Mouse (Mus musculus) brain, adult 2 months (tissue): ENCODE data around the gene Smpdl3b.

Source experiments
- DNase-seq: peaks from one replicate; pipeline ENCODE4 v3.0.0; 2011; ENCODE audit warnings: low read depth, low spot score

Gene Smpdl3b

DNA sequence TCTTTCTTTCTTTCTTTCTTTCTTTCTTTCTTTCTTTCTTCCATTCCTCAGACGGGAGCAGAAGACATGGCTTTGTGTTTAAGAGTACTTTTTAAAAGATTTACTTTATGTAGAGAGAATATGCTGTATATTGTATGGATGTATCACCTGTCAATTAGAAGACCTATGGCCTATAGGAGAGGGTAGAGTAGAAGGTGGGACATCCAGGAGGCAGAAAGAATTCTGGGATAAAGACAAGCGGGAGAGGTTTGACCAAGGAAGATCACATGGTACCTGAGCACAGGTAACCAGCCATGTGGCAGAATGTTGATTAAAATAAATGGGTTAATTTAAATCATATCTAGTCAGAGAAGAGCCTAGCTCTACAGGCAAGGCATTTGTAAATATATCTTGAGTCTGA, 22.3 kb downstream of the Smpdl3b start:
- no peak for DNase-seq

DNA sequence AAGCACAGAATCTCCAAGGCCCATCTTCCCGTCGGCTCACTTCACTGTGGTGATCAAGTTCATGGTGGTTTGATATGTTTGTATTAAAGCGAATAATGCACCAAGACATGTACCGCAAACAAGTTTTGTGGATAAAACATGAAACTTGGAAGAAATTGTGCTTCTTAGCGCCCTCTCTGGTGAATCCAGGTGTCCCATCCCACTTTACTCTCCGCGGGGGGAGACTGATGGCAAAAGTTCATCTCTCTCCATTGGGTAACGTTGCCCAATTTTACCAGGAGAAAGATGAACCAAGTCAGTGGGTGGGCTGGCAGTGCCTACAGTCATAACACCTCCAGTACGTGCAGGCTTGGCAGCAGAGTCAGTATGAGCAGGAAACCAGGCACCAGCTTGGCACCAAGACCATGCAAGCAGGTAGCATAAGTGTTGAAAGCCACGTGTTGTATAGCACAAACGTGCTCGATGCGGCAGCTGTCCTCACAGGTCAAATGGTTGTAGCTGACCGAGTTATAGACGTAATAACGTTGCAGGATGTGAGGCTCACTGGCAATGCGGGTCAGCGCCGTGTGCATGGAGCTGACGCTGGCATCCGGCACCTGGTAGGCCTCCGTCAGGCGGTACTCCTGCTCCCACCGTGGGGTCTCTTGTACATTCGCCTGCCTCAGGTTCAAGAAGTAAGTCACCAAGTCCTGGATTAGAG, 23.8 kb downstream of the Smpdl3b start:
- DNase-seq: no peak

DNA sequence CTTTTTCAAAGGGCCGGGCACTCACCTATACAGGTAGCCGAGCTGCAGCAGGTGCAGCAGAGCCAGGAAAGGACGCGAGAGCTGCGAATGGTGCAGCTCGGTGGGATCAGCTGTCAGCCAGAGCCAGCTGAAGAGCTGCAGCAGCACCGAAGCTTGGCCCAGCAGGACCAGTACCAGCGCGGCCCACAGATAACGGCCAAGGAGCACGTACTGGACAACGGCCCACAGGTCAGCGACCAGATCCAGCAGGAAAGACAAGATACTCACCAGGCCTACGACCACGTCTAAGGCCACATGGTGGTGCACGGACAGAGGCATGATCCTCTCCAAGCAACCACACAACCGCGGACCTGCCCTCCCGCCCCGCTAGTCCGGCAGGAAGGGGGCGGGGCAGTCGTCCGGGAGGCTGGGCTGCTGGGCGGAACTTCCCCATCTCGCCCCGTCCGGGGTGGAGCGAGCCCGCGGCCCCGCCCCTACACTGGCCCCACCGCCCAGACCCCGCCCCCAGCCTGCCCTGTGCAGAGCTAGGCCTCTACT, 24.8 kb downstream of the Smpdl3b start, which contains the start of gene Xkr8:
TSS of gene Xkr8 (minus strand) at position 399 of the 537 bp plus-strand sequence.
- DNase-seq: peak; percentile 81

DNA sequence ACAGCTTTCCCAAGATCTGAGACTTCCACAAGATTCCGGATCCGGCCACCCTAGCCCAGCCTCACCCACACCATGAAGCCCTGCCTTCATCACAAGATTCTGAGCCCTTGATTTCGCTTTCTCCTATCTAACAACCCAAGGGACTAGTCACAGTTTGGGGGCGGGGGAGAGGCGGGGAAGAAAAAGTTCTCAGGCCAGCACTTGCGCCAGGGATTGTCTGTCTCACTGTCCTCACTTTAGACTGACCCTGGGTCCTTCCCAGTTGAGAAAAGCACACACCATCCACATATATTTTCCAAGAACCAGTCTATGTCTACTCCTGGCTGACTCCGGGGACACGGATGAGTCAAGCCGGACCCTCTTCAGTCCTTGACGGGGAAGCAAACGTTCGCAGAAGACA, 25.4 kb downstream of the Smpdl3b start:
- DNase-seq: no peak

DNA sequence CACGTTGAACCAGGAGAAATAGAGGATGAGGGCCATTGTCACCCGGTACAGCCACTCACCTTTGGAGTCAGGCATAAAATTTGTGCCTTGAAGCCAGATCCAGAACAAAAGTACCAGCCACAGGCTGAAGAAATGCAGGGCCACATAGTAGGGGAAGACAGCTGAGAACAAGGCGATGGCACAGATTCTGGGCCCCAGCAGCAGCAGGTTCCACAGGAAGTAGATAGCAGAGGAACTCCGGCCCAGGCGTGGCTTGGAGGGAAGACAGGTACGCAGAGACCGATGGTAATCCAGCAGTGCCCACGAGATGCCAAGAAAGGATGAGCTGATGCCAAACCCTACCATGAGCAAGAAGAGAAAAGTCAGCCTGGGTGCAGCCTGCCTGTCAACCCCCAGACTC, 28.8 kb downstream of the Smpdl3b start:
- no peak for DNase-seq

DNA sequence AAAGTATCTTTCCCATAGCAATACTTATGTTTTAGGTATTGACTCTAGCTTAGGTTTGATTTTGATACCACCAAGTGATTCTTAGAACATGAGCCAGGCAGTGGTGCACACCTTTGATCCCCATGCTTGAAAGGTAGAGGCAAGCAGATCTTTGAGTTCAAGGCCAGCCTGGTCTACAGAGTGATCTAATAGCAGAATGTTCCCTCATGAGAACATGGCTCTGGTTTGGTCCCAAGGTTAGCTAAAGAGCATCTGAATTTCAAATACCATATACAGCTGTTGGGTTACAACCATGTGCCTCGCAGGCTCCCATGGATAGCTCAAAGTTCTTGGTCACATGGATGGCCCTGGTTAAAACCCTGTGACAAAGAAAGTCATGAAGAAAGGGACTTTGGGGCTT, 38.8 kb downstream of the Smpdl3b start:
- no peak for DNase-seq

DNA sequence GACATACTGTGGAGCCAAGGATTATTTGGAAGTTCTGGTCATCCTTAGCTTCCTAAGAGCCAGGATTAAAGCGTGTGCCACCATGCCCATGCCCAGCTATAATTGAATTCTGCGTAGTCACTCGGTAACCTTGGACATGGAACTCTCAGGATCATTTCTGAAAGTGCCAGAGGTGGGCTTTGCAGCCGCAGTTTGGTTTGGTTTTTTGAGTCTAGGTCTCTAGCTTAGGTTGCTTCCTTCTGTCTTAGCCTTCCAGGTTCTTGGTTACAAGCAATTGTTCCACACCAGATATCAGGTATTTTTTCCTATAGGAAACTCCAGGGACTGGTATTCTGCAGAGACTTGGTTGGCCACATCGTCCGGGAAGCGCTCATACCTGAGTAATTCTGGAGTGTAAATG, 43.9 kb downstream of the Smpdl3b start:
- DNase-seq: no peak

DNA sequence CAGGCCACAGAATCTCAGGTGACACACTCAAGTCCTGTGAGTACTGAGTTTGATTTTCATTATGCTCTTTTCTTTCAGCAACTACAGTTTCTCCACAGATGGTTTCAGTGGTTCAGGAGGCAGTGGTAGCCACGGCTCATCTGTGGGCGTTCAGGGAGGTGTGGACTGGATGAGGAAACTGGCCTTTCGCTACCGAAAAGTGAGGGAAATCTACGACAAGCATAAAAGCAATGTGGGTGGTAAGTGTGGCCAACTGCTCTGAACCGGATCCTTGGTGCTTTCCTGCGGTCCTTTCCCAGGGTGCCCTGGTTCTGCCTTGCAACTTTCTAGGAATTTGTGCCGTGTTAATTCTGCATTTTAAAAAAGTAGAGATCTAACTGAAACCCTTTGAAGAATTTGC, 50.2 kb downstream of the Smpdl3b start:
- DNase-seq: peak; percentile 44

DNA sequence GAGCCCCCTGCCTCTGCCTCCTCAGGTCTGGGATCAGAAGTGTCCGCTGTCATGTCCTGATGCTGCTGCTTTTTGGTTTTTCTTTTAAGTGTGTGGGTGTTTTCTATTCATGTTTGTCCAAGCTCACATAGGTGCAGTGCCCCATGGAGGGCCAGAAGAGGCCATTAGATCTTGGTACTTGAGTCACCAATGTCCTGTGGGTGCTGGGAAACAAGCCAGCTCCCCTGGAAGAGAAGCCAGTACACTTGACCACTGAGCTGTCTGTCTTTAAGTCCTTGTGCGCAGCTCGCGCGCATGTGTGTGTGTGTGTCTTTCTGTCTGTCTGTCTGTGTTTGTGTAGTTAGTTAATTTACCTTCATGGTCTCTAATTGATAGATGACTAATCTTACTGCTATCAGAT, 55.0 kb downstream of the Smpdl3b start:
- DNase-seq: no peak

DNA sequence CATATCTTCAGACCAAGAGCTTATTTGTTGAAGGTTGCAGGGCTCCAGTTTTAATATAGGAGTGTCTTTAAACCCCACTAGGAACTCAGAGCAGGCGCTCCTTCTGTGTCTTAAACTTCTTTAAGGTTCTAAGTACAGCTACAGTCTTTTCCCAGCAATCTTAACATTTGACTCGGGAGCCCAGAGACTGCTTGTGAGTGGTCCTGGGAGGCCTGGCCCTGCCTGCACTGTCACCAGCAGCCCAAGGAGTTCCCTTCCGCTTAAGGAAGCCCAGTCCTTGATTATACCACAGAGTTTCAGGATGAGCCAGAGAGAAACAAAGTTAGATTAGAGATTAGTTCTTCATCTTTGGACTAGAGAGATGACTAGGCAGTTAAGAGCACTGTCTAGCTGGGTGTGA, 63.7 kb downstream of the Smpdl3b start:
- no peak for DNase-seq

DNA sequence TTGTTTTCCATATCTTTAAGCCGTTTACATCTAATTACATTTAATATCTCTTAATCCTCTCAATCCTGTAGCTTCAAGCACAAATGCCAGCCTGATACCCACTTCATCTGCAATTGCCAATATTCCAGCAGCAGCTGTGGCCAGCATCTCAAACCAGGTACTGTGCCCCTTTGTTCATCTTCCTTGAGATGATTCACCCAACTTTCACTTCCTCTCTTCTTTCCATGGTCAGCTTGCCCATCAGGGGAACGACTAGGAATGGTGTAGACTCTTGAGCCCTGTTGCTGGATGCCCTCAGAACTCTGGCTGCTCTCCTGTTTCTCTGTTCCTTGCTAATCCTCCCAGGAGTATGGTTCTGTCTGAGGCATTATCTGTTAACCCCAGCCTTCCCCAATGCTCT, 67.4 kb downstream of the Smpdl3b start:
- no peak for DNase-seq
